Comparison of ENCODE assay signal across 8 mouse cellular contexts in the genomic region with DNA sequence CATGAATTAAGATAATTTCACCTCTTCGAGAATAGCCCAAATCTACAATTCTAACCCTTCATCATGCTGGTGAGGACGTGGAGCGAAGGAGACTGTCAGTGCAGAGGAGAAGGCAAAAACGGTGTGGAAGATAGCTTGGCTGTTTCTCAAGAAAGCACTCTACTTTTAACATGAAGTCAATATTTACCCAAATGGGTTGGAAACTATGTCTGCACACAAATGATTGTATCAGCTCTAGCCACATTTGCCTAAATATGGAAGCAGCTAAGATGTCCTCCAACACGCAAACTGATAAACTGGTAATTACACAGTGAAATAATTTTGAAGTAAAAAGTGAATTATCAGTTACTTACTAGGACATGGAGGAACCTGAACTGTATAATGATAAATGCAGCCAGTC. TPM values are rescaled to one million over a fixed set of nuclear protein-coding genes. Genes with fewer than 3 reads are reported as not detected.
DNase-seq lines count a peak whose midpoint lies in the region; ATAC-seq lines count a peak whose summit lies in the region.

No protein-coding gene starts in this region.

- H3K4me1 ChIP-seq in heart, embryonic 14.5 days (ENCODE audit: control insufficient read depth in 2 of 2, insufficient read depth in 2 of 2, low read length in 2 of 2), result peaks cover 10 to 42% of the 10 kb centered on the region in 2 experiments
- H3K4me1 ChIP-seq in hindbrain, embryonic 15.5 days (replicated peaks), result peaks cover 37% of the 10 kb centered on the region
- H3K4me1 ChIP-seq in midbrain, embryonic 12.5 days, result peaks cover 32% of the 10 kb centered on the region

- ATAC-seq in heart, embryonic 14.5 days (ENCODE audit: insufficient number of reproducible peaks, insufficient read depth, low FRiP score, low read depth), result no peak
- ATAC-seq in hindbrain, embryonic 15.5 days (ENCODE audit: low FRiP score, low read depth), result no peak
- ATAC-seq in midbrain, embryonic 12.5 days (ENCODE audit: low FRiP score, low read depth), result no peak

- no peak for DNase-seq in heart, postnatal 4 days
- peak; percentile 24 for DNase-seq in adipocyte (ENCODE audit: low spot score)
- DNase-seq in layer of hippocampus, postnatal 36 days, result no peak
- no peak for DNase-seq in left cerebral cortex, adult 18-20 months (ENCODE audit: low spot score in 2 of 2)
- no peak for DNase-seq in frontal cortex, adult 2 months (ENCODE audit: extremely low spot score in 1 of 2, low spot score in 1 of 2)

- 78% methylated on average over 5 of the region's 5 CpGs for WGBS in heart, embryonic 14.5 days
- 85% methylated on average over 5 of the region's 5 CpGs for WGBS in hindbrain, embryonic 15.5 days
- WGBS in midbrain, embryonic 12.5 days, result 87% methylated on average over 5 of the region's 5 CpGs

- H3K27me3 ChIP-seq in heart, embryonic 14.5 days (ENCODE audit: control insufficient read depth, insufficient read depth, low read length), result no peaks in the 10 kb centered on the region
- H3K27me3 ChIP-seq in hindbrain, embryonic 15.5 days, result no peaks in the 10 kb centered on the region
- H3K27me3 ChIP-seq in midbrain, embryonic 12.5 days, result no peaks in the 10 kb centered on the region

- H3K4me2 ChIP-seq in heart, embryonic 14.5 days (ENCODE audit: low read length), result peak overlapping the region; percentile 94
- peak overlapping the region; percentile 94 for H3K4me2 ChIP-seq in hindbrain, embryonic 15.5 days
- peak overlapping the region; percentile 79 for H3K4me2 ChIP-seq in midbrain, embryonic 12.5 days (replicated peaks)

- H3K4me3 ChIP-seq in heart, embryonic 14.5 days (ENCODE audit: control insufficient read depth in 1 of 2, insufficient read depth in 1 of 2, low read depth in 1 of 2, low read length in 2 of 2), result peak overlapping the region in 1 of 2 experiments; percentile 83; a peak in 1 of 4 replicates
- H3K4me3 ChIP-seq in hindbrain, embryonic 15.5 days, result peak overlapping the region; percentile 79
- H3K4me3 ChIP-seq in midbrain, embryonic 12.5 days, result peak overlapping the region; percentile 86; the same call in 1 of the 2 replicates

- H3K9ac ChIP-seq in heart, embryonic 14.5 days (ENCODE audit: low read length), result peak overlapping the region; percentile 88; the same call in 1 of the 2 replicates
- peak overlapping the region; percentile 75; the same call in 1 of the 2 replicates for H3K9ac ChIP-seq in hindbrain, embryonic 15.5 days
- H3K9ac ChIP-seq in midbrain, embryonic 12.5 days (replicated peaks), result no peak overlapping the region

- peaks cover 50% of the 10 kb centered on the region for H3K36me3 ChIP-seq in heart, embryonic 14.5 days (ENCODE audit: control insufficient read depth, insufficient read depth, low read length)
- H3K36me3 ChIP-seq in hindbrain, embryonic 15.5 days, result peaks cover 19% of the 10 kb centered on the region
- peaks cover 39% of the 10 kb centered on the region for H3K36me3 ChIP-seq in midbrain, embryonic 12.5 days

- H3K27ac ChIP-seq in heart, embryonic 14.5 days (replicated peaks in 1 of 2; ENCODE audit: control insufficient read depth in 1 of 2, insufficient read depth in 1 of 2, low read depth in 2 of 2, low read length in 2 of 2), result no peak overlapping the region
- 0 out of 2 replicates have a peak overlapping the region, but pooled peaks have one; percentile 83 for H3K27ac ChIP-seq in hindbrain, embryonic 15.5 days (replicated peaks)
- H3K27ac ChIP-seq in midbrain, embryonic 12.5 days (replicated peaks), result no peak overlapping the region

- no peaks in the 10 kb centered on the region for H3K9me3 ChIP-seq in heart, embryonic 14.5 days (ENCODE audit: control insufficient read depth, low read length)
- H3K9me3 ChIP-seq in hindbrain, embryonic 15.5 days, result no peaks in the 10 kb centered on the region
- H3K9me3 ChIP-seq in midbrain, embryonic 12.5 days, result no peaks in the 10 kb centered on the region

RNA-seq across cellular contexts. Expression of a gene that starts 1.0 kb away (rescaled TPM):
- polyA plus RNA-seq in heart, embryonic 14.5 days (2014; fragmentation: Nextera tagmentation; extraction: Ambion mirVana), result 11.2 and 11.6 TPM in 2 replicates
- 10 to 100 TPM; 11.9 to 13.1 TPM for total RNA-seq in heart, postnatal 4 days (2021)
- polyA plus RNA-seq in hindbrain, embryonic 15.5 days (2015; fragmentation: Nextera tagmentation; extraction: Ambion mirVana), result 9.8 and 9.9 TPM in 2 replicates
- 17.0 and 19.2 TPM in 2 replicates for polyA plus RNA-seq in midbrain, embryonic 12.5 days (2016; fragmentation: Nextera tagmentation; extraction: Ambion mirVana)
- total RNA-seq in layer of hippocampus, postnatal 36 days (2021), result 10 to 100 TPM; 12.9 to 13.8 TPM
- total RNA-seq in left cerebral cortex, adult 18-20 months (2021), result 10 to 100 TPM; 16.0 TPM
- 8.1 and 8.4 TPM in 2 replicates for polyA plus RNA-seq in frontal cortex, adult 2 months (2012; rRNA removed)

RNA-seq across cellular contexts. Expression of a gene that starts 1.0 kb away (rescaled TPM):
- polyA plus RNA-seq in heart, embryonic 14.5 days (2014; fragmentation: Nextera tagmentation; extraction: Ambion mirVana), result 164 and 167 TPM in 2 replicates
- total RNA-seq in heart, postnatal 4 days (2021), result 10 to 100 TPM; 78.1 to 79.7 TPM
- 146 and 148 TPM in 2 replicates for polyA plus RNA-seq in hindbrain, embryonic 15.5 days (2015; fragmentation: Nextera tagmentation; extraction: Ambion mirVana)
- polyA plus RNA-seq in midbrain, embryonic 12.5 days (2016; fragmentation: Nextera tagmentation; extraction: Ambion mirVana), result 208 and 217 TPM in 2 replicates
- 10 to 100 TPM; 57.5 to 65.4 TPM for total RNA-seq in layer of hippocampus, postnatal 36 days (2021)
- 10 to 100 TPM; 51.1 to 51.7 TPM for total RNA-seq in left cerebral cortex, adult 18-20 months (2021)
- polyA plus RNA-seq in frontal cortex, adult 2 months (2012; rRNA removed), result 95.9 and 97.4 TPM in 2 replicates

RNA-seq across cellular contexts. Expression of a gene that starts 21.9 kb away (rescaled TPM):
- 16.1 and 17.3 TPM in 2 replicates for polyA plus RNA-seq in heart, embryonic 14.5 days (2014; fragmentation: Nextera tagmentation; extraction: Ambion mirVana)
- 10 to 100 TPM; 21.0 to 25.1 TPM for total RNA-seq in heart, postnatal 4 days (2021)
- 16.9 and 17.1 TPM in 2 replicates for polyA plus RNA-seq in hindbrain, embryonic 15.5 days (2015; fragmentation: Nextera tagmentation; extraction: Ambion mirVana)
- polyA plus RNA-seq in midbrain, embryonic 12.5 days (2016; fragmentation: Nextera tagmentation; extraction: Ambion mirVana), result 19.5 and 19.9 TPM in 2 replicates
- 10 to 100 TPM; 16.1 to 18.5 TPM for total RNA-seq in layer of hippocampus, postnatal 36 days (2021)
- 10 to 100 TPM; 11.7 to 13.4 TPM for total RNA-seq in left cerebral cortex, adult 18-20 months (2021)
- 17.3 and 17.6 TPM in 2 replicates for polyA plus RNA-seq in frontal cortex, adult 2 months (2012; rRNA removed)

RNA-seq across cellular contexts. Expression of a gene that starts 48.1 kb away (rescaled TPM):
- polyA plus RNA-seq in heart, embryonic 14.5 days (2014; fragmentation: Nextera tagmentation; extraction: Ambion mirVana), result 52.8 and 59.4 TPM in 2 replicates
- total RNA-seq in heart, postnatal 4 days (2021), result 10 to 100 TPM; 68.7 to 72.6 TPM
- polyA plus RNA-seq in hindbrain, embryonic 15.5 days (2015; fragmentation: Nextera tagmentation; extraction: Ambion mirVana), result 43.8 and 50.9 TPM in 2 replicates
- polyA plus RNA-seq in midbrain, embryonic 12.5 days (2016; fragmentation: Nextera tagmentation; extraction: Ambion mirVana), result 37.1 and 43.7 TPM in 2 replicates
- 10 to 100 TPM; 34.2 to 34.3 TPM for total RNA-seq in layer of hippocampus, postnatal 36 days (2021)
- total RNA-seq in left cerebral cortex, adult 18-20 months (2021), result 10 to 100 TPM; 43.5 to 44.2 TPM
- polyA plus RNA-seq in frontal cortex, adult 2 months (2012; rRNA removed), result 34.8 and 38.4 TPM in 2 replicates

RNA-seq across cellular contexts. Expression of a gene that starts 51.5 kb away (rescaled TPM):
- polyA plus RNA-seq in heart, embryonic 14.5 days (2014; fragmentation: Nextera tagmentation; extraction: Ambion mirVana), result 63.1 and 63.5 TPM in 2 replicates
- 10 to 100 TPM; 48.0 to 51.4 TPM for total RNA-seq in heart, postnatal 4 days (2021)
- polyA plus RNA-seq in hindbrain, embryonic 15.5 days (2015; fragmentation: Nextera tagmentation; extraction: Ambion mirVana), result 84.5 and 100 TPM in 2 replicates
- 104 and 109 TPM in 2 replicates for polyA plus RNA-seq in midbrain, embryonic 12.5 days (2016; fragmentation: Nextera tagmentation; extraction: Ambion mirVana)
- total RNA-seq in layer of hippocampus, postnatal 36 days (2021), result 10 to 100 TPM; 79.8 to 84.8 TPM
- 10 to 100 TPM; 79.0 to 85.3 TPM for total RNA-seq in left cerebral cortex, adult 18-20 months (2021)
- 49.9 and 50.6 TPM in 2 replicates for polyA plus RNA-seq in frontal cortex, adult 2 months (2012; rRNA removed)
